23 mouse cellular contexts compared by ENCODE assay signal in the genomic region with DNA sequence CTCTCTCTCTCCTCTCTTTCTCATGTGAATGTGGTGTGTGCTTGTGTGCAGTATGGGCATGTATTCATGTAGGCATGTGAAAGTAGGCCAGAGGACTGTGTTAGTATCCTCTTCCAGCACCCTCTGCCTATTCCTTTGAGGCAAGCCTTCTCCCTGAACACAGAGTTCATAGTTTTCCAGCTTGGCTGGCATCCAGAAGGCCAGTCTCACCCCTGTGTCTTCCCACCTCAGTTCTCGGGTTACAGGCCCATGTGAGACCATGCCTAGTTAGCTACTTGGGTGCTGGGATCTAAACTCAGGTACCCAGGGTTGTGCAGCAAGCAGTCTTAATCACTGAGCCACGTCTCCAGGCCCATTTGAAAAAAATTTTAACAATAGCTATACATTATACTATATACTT. TPM values are rescaled to one million over a fixed set of nuclear protein-coding genes. Genes with fewer than 3 reads are reported as not detected.
"Had no signal": no experiment of that assay in that cellular context is flagged by ENCODE, and none has a peak within 500 bp of the region (broad histone marks: within the 10 kb centered on the region; RNA-seq: fewer than 3 reads in every experiment).

No protein-coding gene starts in this region.

- H3K36me3 ChIP-seq: liver, embryonic 13.5 days; midbrain, embryonic 13.5 days; neural tube, embryonic 13.5 days; stomach, embryonic 15.5 days had no signal

- H3K9ac ChIP-seq: liver, embryonic 13.5 days; lung, embryonic 14.5 days; midbrain, embryonic 13.5 days; neural tube, embryonic 13.5 days; stomach, embryonic 15.5 days had no signal

- H3K27me3 ChIP-seq: liver, embryonic 13.5 days; midbrain, embryonic 13.5 days; neural tube, embryonic 13.5 days; stomach, embryonic 15.5 days had no signal

- H3K27ac ChIP-seq: kidney, postnatal 0 days; left cerebral cortex, adult 2 months; liver, embryonic 13.5 days; macrophage; midbrain, embryonic 13.5 days; neural tube, embryonic 13.5 days; stomach, embryonic 15.5 days had no signal

- H3K4me1 ChIP-seq: liver, embryonic 13.5 days; midbrain, embryonic 13.5 days; neural tube, embryonic 13.5 days; stomach, embryonic 15.5 days had no signal

- H3K4me2 ChIP-seq: liver, embryonic 13.5 days; lung, embryonic 14.5 days; midbrain, embryonic 13.5 days; neural tube, embryonic 13.5 days; stomach, embryonic 15.5 days had no signal

- H3K4me3 ChIP-seq: left cerebral cortex, adult 2 months; liver, embryonic 13.5 days; midbrain, embryonic 13.5 days; myocyte; neural tube, embryonic 13.5 days; stomach, embryonic 15.5 days had no signal

- H3K9me3 ChIP-seq: liver, embryonic 13.5 days; midbrain, embryonic 13.5 days; neural tube, embryonic 13.5 days; stomach, embryonic 15.5 days had no signal

- DNase-seq: layer of hippocampus, postnatal 36 days; liver, embryonic 13.5 days; lung, embryonic 14.5 days; retina, postnatal 1 day; right cerebral cortex, postnatal 25 days; spleen, adult 18-20 months; thymus, adult 18-20 months; thymus, postnatal 36 days had no signal

- ATAC-seq: inflammation-experienced regulatory T-cells, adult 6 months; intestine, embryonic 16.5 days; lung, postnatal 0 days; midbrain, embryonic 13.5 days; midbrain, embryonic 16.5 days had no signal

RNA-seq across cellular contexts. Expression of a gene that starts 17.8 kb away (rescaled TPM):
- total RNA-seq: megakaryocyte, adult 5-6 weeks; monocyte, adult 5-6 weeks; neutrophil, adult 5-6 weeks had no signal
- polyA plus RNA-seq: macrophage; midbrain, embryonic 13.5 days; midbrain, embryonic 16.5 days; myocyte; neural tube, embryonic 13.5 days; testis, adult 2 months had no signal

RNA-seq across cellular contexts. Expression of a gene that starts 47.2 kb away (rescaled TPM):
- total RNA-seq: monocyte, adult 5-6 weeks had no signal
- polyA plus RNA-seq: macrophage, myocyte had no signal
